Mouse (Mus musculus): ENCODE measurements around the gene Ctrc. TPM values are rescaled to one million over a fixed set of nuclear protein-coding genes. Genes with fewer than 3 reads are reported as not detected.
A peak's percentile ranks its signal among the peaks of the same experiment; 100 is the strongest.

Ctrc gene
- polyA plus RNA-seq, 1 experiment from 2014 or later = not detected

- no peak for ATAC-seq (ENCODE audit: low FRiP score, low read depth)
- WGBS = 47% methylated on average over 9 of the region's 10 CpGs
- peaks cover 12% of the 10 kb centered on the region; the same call in 1 of the 2 replicates for H3K4me1 ChIP-seq
- no peak overlapping the region for H3K27ac ChIP-seq (replicated peaks)
- no peak overlapping the region for H3K4me2 ChIP-seq (replicated peaks)
- no peak overlapping the region for H3K4me3 ChIP-seq
- H3K9me3 ChIP-seq = no peaks in the 10 kb centered on the region
- peaks cover 24% of the 10 kb centered on the region for H3K36me3 ChIP-seq
- H3K9ac ChIP-seq (replicated peaks) = no peak overlapping the region
- H3K27me3 ChIP-seq = no peaks in the 10 kb centered on the region
Measured at GRCm38 (mm10) chr4:141817706-141818105, 28.5 kb downstream of the Ctrc start.

GRCm38 (mm10) chr4:141816776-141817655 is 29.1 kb downstream of the Ctrc start:
- ATAC-seq (ENCODE audit: low FRiP score, low read depth) = no peak
- Histone ChIP-seq H3K36me3 (peaks cover 30% of the 10 kb centered on the region), H3K27ac (replicated peaks) (peak overlapping the region; percentile 26; the same call in 1 of the 2 replicates), H3K9me3 (no peaks in the 10 kb centered on the region), H3K4me2 (replicated peaks) (no peak overlapping the region), H3K4me3 (no peak overlapping the region), H3K9ac (replicated peaks) (no peak overlapping the region), H3K27me3 (no peaks in the 10 kb centered on the region), H3K4me1 (peaks cover 12% of the 10 kb centered on the region; the same call in 1 of the 2 replicates)
- 55% methylated on average over 14 of the region's 14 CpGs for WGBS

GRCm38 (mm10) chr4:141816267-141816666 is 29.9 kb downstream of the Ctrc start:
- H3K9me3 ChIP-seq = no peaks in the 10 kb centered on the region
- H3K27ac ChIP-seq (replicated peaks) = peak overlapping the region; percentile 58; the same call in 1 of the 2 replicates
- 79% methylated on average over 7 of the region's 7 CpGs for WGBS
- H3K4me1 ChIP-seq = peaks cover 12% of the 10 kb centered on the region; the same call in 1 of the 2 replicates
- H3K36me3 ChIP-seq = peaks cover 38% of the 10 kb centered on the region
- H3K4me3 ChIP-seq = no peak overlapping the region
- ATAC-seq (ENCODE audit: low FRiP score, low read depth) = 0 out of 2 replicates have a peak, but pooled peaks have one; percentile 6
- no peaks in the 10 kb centered on the region for H3K27me3 ChIP-seq
- H3K9ac ChIP-seq (replicated peaks) = no peak overlapping the region
- H3K4me2 ChIP-seq (replicated peaks) = no peak overlapping the region

- H3K4me2 ChIP-seq (replicated peaks) = no peak overlapping the region
- H3K4me3 ChIP-seq = no peak overlapping the region
- H3K36me3 ChIP-seq = peaks cover 83% of the 10 kb centered on the region
- no peak for ATAC-seq (ENCODE audit: low FRiP score, low read depth)
- 97% methylated on average over 7 of the region's 7 CpGs for WGBS
- no peaks in the 10 kb centered on the region for H3K27me3 ChIP-seq
- H3K9me3 ChIP-seq = no peaks in the 10 kb centered on the region
- 0 out of 2 replicates have a peak, but pooled peaks cover 6% of the 10 kb centered on the region for H3K4me1 ChIP-seq
- no peak overlapping the region for H3K9ac ChIP-seq (replicated peaks)
- H3K27ac ChIP-seq (replicated peaks) = no peak overlapping the region
Measured at GRCm38 (mm10) chr4:141811375-141811774, 34.8 kb downstream of the Ctrc start.

- ATAC-seq (ENCODE audit: low FRiP score, low read depth) = no peak
- no peak overlapping the region for H3K4me2 ChIP-seq (replicated peaks)
- H3K9ac ChIP-seq (replicated peaks) = no peak overlapping the region
- 0 out of 2 replicates have a peak, but pooled peaks cover 2% of the 10 kb centered on the region for H3K4me1 ChIP-seq
- H3K27me3 ChIP-seq = no peaks in the 10 kb centered on the region
- no peaks in the 10 kb centered on the region for H3K9me3 ChIP-seq
- H3K27ac ChIP-seq (replicated peaks) = no peak overlapping the region
- 92% methylated on average over 2 of the region's 2 CpGs for WGBS
- H3K36me3 ChIP-seq = peaks cover 87% of the 10 kb centered on the region
- H3K4me3 ChIP-seq = no peak overlapping the region
Measured at GRCm38 (mm10) chr4:141810975-141811374, 35.2 kb downstream of the Ctrc start.

DNA sequence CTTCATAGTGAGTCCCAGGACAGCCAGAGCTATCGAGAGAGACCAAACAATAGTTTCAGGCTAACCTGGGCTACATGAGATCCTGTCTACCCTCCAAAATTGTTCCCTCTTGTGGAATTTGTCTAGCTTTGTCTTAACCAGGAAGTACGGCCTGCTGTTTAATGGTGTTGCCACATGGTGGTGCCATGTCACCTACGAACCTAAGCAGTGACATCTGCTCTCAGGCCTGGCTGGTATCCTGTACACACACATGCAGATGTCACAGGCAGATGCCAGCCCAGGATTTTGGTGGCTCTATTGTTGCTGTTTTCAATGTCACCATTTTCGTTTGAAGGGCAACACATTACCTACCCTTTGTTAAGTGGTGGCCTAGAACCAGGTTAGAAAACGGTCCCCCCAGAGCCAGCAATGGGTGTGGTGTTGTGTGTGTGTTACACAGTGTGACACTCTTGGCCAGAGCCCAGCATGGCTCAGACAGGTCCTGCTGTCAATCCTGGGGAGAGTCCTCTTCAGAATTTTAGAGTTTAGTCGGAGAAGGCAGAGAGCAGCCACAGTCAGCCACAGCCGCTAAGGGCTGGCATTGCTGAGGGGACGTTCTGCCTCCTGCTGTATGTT is 36.2 kb downstream of the Ctrc start:
- Histone ChIP-seq H3K27ac (replicated peaks) (0 out of 2 replicates have a peak overlapping the region, but pooled peaks have one; percentile 20), H3K27me3 (no peaks in the 10 kb centered on the region), H3K9ac (replicated peaks) (no peak overlapping the region), H3K9me3 (no peaks in the 10 kb centered on the region), H3K4me1 (no peaks in the 10 kb centered on the region), H3K4me2 (replicated peaks) (no peak overlapping the region), H3K36me3 (peaks cover 89% of the 10 kb centered on the region), H3K4me3 (no peak overlapping the region)
- WGBS = 75% methylated on average over 8 of the region's 8 CpGs
- peak; percentile 58; the same call in 1 of the 2 replicates for ATAC-seq (ENCODE audit: low FRiP score, low read depth)

- Histone ChIP-seq H3K27ac (replicated peaks) (no peak overlapping the region), H3K9ac (replicated peaks) (no peak overlapping the region), H3K4me3 (no peak overlapping the region), H3K9me3 (no peaks in the 10 kb centered on the region), H3K4me2 (replicated peaks) (no peak overlapping the region), H3K4me1 (no peaks in the 10 kb centered on the region), H3K27me3 (no peaks in the 10 kb centered on the region), H3K36me3 (peaks cover 78% of the 10 kb centered on the region)
- whole genome bisulfite sequencing = 95% methylated on average over 8 of the region's 8 CpGs
- no peak for ATAC-seq (ENCODE audit: low FRiP score, low read depth)
Measured at GRCm38 (mm10) chr4:141805886-141806285, 40.3 kb downstream of the Ctrc start.

- H3K9ac ChIP-seq (replicated peaks) = no peak overlapping the region
- H3K27me3 ChIP-seq = no peaks in the 10 kb centered on the region
- no peak overlapping the region for H3K4me3 ChIP-seq
- no peaks in the 10 kb centered on the region for H3K4me1 ChIP-seq
- H3K4me2 ChIP-seq (replicated peaks) = no peak overlapping the region
- no peak overlapping the region for H3K27ac ChIP-seq (replicated peaks)
- ATAC-seq (ENCODE audit: low FRiP score, low read depth) = no peak
- H3K9me3 ChIP-seq = no peaks in the 10 kb centered on the region
- WGBS = 92% methylated on average over 4 of the region's 4 CpGs
- peaks cover 63% of the 10 kb centered on the region for H3K36me3 ChIP-seq
Measured at GRCm38 (mm10) chr4:141804105-141804504, 42.1 kb downstream of the Ctrc start.

GRCm38 (mm10) chr4:141797545-141797944 is 48.6 kb downstream of the Ctrc start:
- Histone ChIP-seq H3K9me3 (no peaks in the 10 kb centered on the region), H3K27ac (replicated peaks) (no peak overlapping the region), H3K4me2 (replicated peaks) (no peak overlapping the region), H3K36me3 (peaks cover 23% of the 10 kb centered on the region), H3K4me1 (peaks cover 16% of the 10 kb centered on the region), H3K27me3 (no peaks in the 10 kb centered on the region), H3K9ac (replicated peaks) (no peak overlapping the region), H3K4me3 (no peak overlapping the region)
- WGBS = 91% methylated on average over 5 of the region's 5 CpGs
- ATAC-seq (ENCODE audit: low FRiP score, low read depth) = no peak

- ATAC-seq (ENCODE audit: low FRiP score, low read depth) = no peak
- 83% methylated on average over 4 of the region's 4 CpGs for WGBS
- no peaks in the 10 kb centered on the region for H3K27me3 ChIP-seq
- H3K9ac ChIP-seq (replicated peaks) = no peak overlapping the region
- H3K36me3 ChIP-seq = peaks cover 23% of the 10 kb centered on the region
- H3K4me1 ChIP-seq = peaks cover 16% of the 10 kb centered on the region
- no peaks in the 10 kb centered on the region for H3K9me3 ChIP-seq
- no peak overlapping the region for H3K4me3 ChIP-seq
- H3K4me2 ChIP-seq (replicated peaks) = no peak overlapping the region
- no peak overlapping the region for H3K27ac ChIP-seq (replicated peaks)
Measured at GRCm38 (mm10) chr4:141796954-141797353, 49.2 kb downstream of the Ctrc start.

- H3K27ac ChIP-seq (replicated peaks) = no peak overlapping the region
- H3K9me3 ChIP-seq = no peaks in the 10 kb centered on the region
- 84% methylated on average over 7 of the region's 7 CpGs for WGBS
- H3K9ac ChIP-seq (replicated peaks) = no peak overlapping the region
- no peak overlapping the region for H3K4me3 ChIP-seq
- no peaks in the 10 kb centered on the region for H3K27me3 ChIP-seq
- peaks cover 16% of the 10 kb centered on the region for H3K4me1 ChIP-seq
- no peak for ATAC-seq (ENCODE audit: low FRiP score, low read depth)
- no peak overlapping the region for H3K4me2 ChIP-seq (replicated peaks)
- peaks cover 23% of the 10 kb centered on the region for H3K36me3 ChIP-seq
Measured at GRCm38 (mm10) chr4:141796356-141796755, 49.8 kb downstream of the Ctrc start.

- 15% methylated on average over 5 of the region's 5 CpGs for WGBS
- Histone ChIP-seq H3K36me3 (peaks cover 23% of the 10 kb centered on the region), H3K27me3 (no peaks in the 10 kb centered on the region), H3K4me2 (replicated peaks) (peak overlapping the region; percentile 64), H3K9me3 (no peaks in the 10 kb centered on the region), H3K9ac (replicated peaks) (peak overlapping the region; percentile 77), H3K4me3 (peak overlapping the region; percentile 75), H3K4me1 (peaks cover 23% of the 10 kb centered on the region), H3K27ac (replicated peaks) (peak overlapping the region; percentile 92)
- no peak for ATAC-seq (ENCODE audit: low FRiP score, low read depth)
Measured at GRCm38 (mm10) chr4:141794152-141794535, 52.0 kb downstream of the Ctrc start.
